Mouse (Mus musculus): ENCODE results near the gene Gm1993.
"Not testable (repeated sequence)": the region's sequence is repeated elsewhere in the genome, so short reads cannot be mapped to it uniquely, and the experiment has no call there.

Gm1993 gene

DNA sequence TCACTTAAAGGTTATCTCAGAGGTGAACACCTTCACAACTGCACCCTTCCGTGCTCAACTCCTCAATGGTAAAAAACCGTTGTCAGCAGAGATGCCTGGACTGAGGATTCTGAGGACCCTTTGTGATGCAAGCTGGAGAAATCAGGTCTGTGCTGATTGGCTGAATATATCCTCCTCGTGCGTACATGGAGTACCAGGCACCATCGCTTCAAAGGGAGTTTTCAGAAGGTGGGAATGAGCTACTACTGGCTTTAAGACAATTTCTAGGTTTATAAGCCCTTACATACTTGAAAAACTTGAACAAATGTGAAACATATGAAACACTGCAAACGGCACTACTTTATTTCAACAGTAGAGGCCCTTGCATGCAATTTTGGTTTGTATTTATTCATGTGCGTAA lies at the start of gene Gm1993:
Gene Gm1993, minus strand, starts transcription at position 101 of the 400 bp plus-strand sequence.
- DNase-seq, result not testable (repeated sequence)

Data from cerebellum, postnatal 10 days (tissue).